Mouse (Mus musculus) lung, postnatal 0 days (tissue): Measurements from ENCODE around the gene Hist2h3c2. TPM values are rescaled to one million over a fixed set of nuclear protein-coding genes. Genes with fewer than 3 reads are reported as not detected.
A peak's percentile ranks its signal among the peaks of the same experiment; 100 is the strongest.

ENCODE experiments used
- ATAC-seq: fragments of 200-750 bp; cut with Nextera tagmentation; 2 replicates; pipeline ENCODE4 v1.8.0; 2017; ENCODE audit warnings: moderate library complexity
- DNase-seq: peaks from one replicate; pipeline ENCODE4 v3.0.0-alpha.2; 2016; ENCODE audit warnings: low spot score
- H3K27ac ChIP-seq: fragments of 300-500 bp; sonication (generic); 2 replicates; pipeline ENCODE4 v1.5.1; 2014; ENCODE audit warnings: antibody characterized with exemption, mild to moderate bottlenecking, low read length, mixed read lengths
- H3K27me3 ChIP-seq: fragments of 300-500 bp; sonication (generic); replicated peaks from 2 replicates; pipeline ENCODE4 v1.6.1; 2014; ENCODE audit warnings: low read length, mixed read lengths; ENCODE audit not compliant: insufficient read depth
- H3K36me3 ChIP-seq: fragments of 300-500 bp; sonication (generic); 2 replicates; pipeline ENCODE4 v1.6.1; 2014; ENCODE audit warnings: low read length, mixed read lengths; ENCODE audit not compliant: insufficient read depth
- H3K4me1 ChIP-seq: fragments of 300-500 bp; sonication (generic); 2 replicates; pipeline ENCODE4 v1.6.1; 2014; ENCODE audit warnings: antibody characterized with exemption, low read depth, low read length, mixed read lengths; ENCODE audit not compliant: insufficient read depth
- H3K4me2 ChIP-seq: fragments of 300-500 bp; sonication (generic); replicated peaks from 2 replicates; pipeline ENCODE4 v1.6.1; 2014; ENCODE audit warnings: low read depth, mild to moderate bottlenecking, low read length, moderate library complexity, mixed read lengths
- H3K4me3 ChIP-seq: fragments of 300-500 bp; sonication (generic); 2 replicates; pipeline ENCODE4 v1.5.1; 2014; ENCODE audit warnings: low read depth, low read length
- H3K9ac ChIP-seq: fragments of 300-500 bp; sonication (generic); replicated peaks from 2 replicates; pipeline ENCODE4 v1.6.1; 2014; ENCODE audit warnings: low read depth, mild to moderate bottlenecking
- H3K9me3 ChIP-seq: fragments of 300-500 bp; sonication (generic); 2 replicates; pipeline ENCODE4 v1.6.1; 2016; ENCODE audit warnings: low read length, mixed read lengths
- CTCF ChIP-seq: IDR thresholded peaks from 2 replicates; pipeline ENCODE4 v1.5.1; 2016; ENCODE audit warnings: antibody characterized with exemption, mild to moderate bottlenecking
- EP300 ChIP-seq: IDR thresholded peaks from 2 replicates; pipeline ENCODE4 v1.6.1; 2016; ENCODE audit warnings: antibody characterized with exemption, mild to moderate bottlenecking, control low read depth
- WGBS: fragments of 180-500 bp; shearing (Covaris S2); extraction: QIAGEN DNeasy Blood & Tissue Kit; methylation state at CpG from one replicate; pipeline ENCODE4 v1.1.7; 2014; 5-methylcytosine and 5-hydroxymethylcytosine counted together
- polyA plus RNA-seq: library from polyadenylated mRNA; unstranded; fragments of >200 nt; fragmentation: Nextera tagmentation; extraction: Ambion mirVana; gene quantifications from 2 replicates; pipeline ENCODE4 v1.2.1, GENCODE M21; 2015

Hist2h3c2 gene
- polyA plus RNA-seq, 1 experiment from 2014 or later, result 1.8 TPM

DNA sequence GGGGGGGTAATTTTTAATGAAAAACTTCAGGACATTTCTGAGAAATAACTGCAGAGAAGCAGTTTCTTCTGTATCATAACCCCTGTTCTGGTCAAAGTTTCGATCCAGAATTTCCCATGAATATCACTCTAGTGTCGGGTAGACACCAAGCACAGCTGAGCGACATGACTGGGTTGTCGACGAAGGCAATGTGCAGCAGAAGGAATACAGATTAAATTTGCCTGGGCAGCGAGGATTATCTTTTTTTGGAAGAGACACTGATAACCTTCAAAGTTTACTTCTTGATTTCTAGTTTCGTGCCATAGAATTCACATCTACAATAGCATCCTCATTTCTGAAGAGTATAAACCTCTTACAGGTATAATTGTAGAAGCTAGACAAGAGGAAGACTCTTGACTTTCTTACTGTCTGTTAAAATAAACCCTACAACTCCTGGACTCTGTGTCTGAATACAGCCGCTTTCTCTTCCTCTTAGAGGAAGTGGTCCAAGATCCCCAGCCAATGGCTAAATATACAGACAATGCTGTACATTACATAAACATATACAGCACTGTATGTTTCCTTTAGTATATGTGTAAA is 27.3 kb upstream of the Hist2h3c2 start:
- Histone ChIP-seq H3K9ac (no peak overlapping the region), H3K27me3 (no peaks in the 10 kb centered on the region), H3K4me1 (peaks cover 6% of the 10 kb centered on the region; the same call in 1 of the 2 replicates), H3K4me3 (no peak overlapping the region), H3K9me3 (no peaks in the 10 kb centered on the region), H3K4me2 (no peak overlapping the region), H3K36me3 (no peaks in the 10 kb centered on the region), H3K27ac (no peak overlapping the region)
- TF ChIP-seq CTCF, result no peak
- TF ChIP-seq EP300, result no peak
- no peak for ATAC-seq
- WGBS, result 81% methylated on average over 8 of the region's 8 CpGs
- DNase-seq, result no peak

- Histone ChIP-seq H3K27me3 (no peaks in the 10 kb centered on the region), H3K4me2 (peak overlapping the region; percentile 62), H3K36me3 (no peaks in the 10 kb centered on the region), H3K4me3 (no peak overlapping the region; the same call in 1 of the 2 replicates), H3K4me1 (peaks cover 6% of the 10 kb centered on the region; the same call in 1 of the 2 replicates), H3K9ac (no peak overlapping the region), H3K27ac (peak overlapping the region; percentile 94), H3K9me3 (no peaks in the 10 kb centered on the region)
- ATAC-seq (no peak), DNase-seq (no peak)
- 65% methylated on average over 7 of the region's 7 CpGs for WGBS
- no peak for TF ChIP-seq EP300
- TF ChIP-seq CTCF, result no peak
Measured at GRCm38 (mm10) chr3:96264404-96264949, 25.6 kb upstream of the Hist2h3c2 start.

- Histone ChIP-seq H3K27me3 (peaks cover 4% of the 10 kb centered on the region; the same call in 1 of the 2 replicates), H3K4me3 (peak overlapping the region; percentile 56), H3K4me1 (peaks cover 6% of the 10 kb centered on the region; the same call in 1 of the 2 replicates), H3K9me3 (no peaks in the 10 kb centered on the region), H3K27ac (peak overlapping the region; percentile 94), H3K9ac (peak overlapping the region; percentile 62), H3K36me3 (no peaks in the 10 kb centered on the region), H3K4me2 (peak overlapping the region; percentile 62)
- ATAC-seq, result peak; percentile 29
- 3% methylated on average over 27 of the region's 27 CpGs for WGBS
- no peak for DNase-seq
- no peak for TF ChIP-seq EP300
- no peak for TF ChIP-seq CTCF
Measured at GRCm38 (mm10) chr3:96263558-96264403, 24.9 kb upstream of the Hist2h3c2 start.

DNA sequence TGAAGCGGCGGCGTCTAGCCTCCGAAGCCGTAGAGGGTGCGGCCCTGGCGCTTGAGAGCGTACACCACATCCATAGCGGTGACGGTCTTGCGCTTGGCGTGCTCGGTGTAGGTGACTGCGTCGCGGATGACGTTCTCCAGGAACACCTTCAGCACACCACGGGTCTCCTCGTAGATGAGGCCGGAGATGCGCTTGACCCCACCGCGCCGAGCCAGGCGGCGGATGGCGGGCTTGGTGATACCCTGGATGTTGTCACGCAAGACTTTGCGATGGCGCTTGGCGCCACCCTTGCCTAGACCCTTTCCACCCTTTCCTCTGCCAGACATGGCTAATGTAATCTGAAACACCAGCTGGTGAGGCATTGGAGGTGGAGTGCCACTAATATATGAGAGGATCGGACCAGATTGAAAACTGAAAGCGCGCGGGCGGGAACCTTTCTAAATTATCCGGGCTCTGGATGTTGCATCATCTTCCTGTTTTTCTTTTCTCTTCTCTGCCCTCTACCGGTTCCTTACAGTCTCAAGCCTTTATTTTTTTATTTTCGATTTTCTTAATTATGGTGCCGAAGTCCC is 24.1 kb upstream of the Hist2h3c2 start, which contains the start of gene Hist2h4:
TSS of gene Hist2h4 (minus strand) at position 333 of the 572 bp plus-strand sequence.
- peak; percentile 98 for DNase-seq

GRCm38 (mm10) chr3:96262216-96262875 is 23.4 kb upstream of the Hist2h3c2 start:
- Histone ChIP-seq H3K9ac (peak overlapping the region; percentile 62), H3K27ac (peak overlapping the region; percentile 92), H3K4me1 (peaks cover 6% of the 10 kb centered on the region; the same call in 1 of the 2 replicates), H3K27me3 (peaks cover 10% of the 10 kb centered on the region; the same call in 1 of the 2 replicates), H3K4me3 (peak overlapping the region; percentile 56), H3K4me2 (peak overlapping the region; percentile 62), H3K9me3 (no peaks in the 10 kb centered on the region), H3K36me3 (no peaks in the 10 kb centered on the region)
- DNase-seq, result peak; percentile 95
- WGBS, result under 1% methylated on average over 19 of the region's 19 CpGs
- peak; percentile 85 for ATAC-seq
- TF ChIP-seq CTCF (0 out of 2 replicates have a peak, but pooled peaks have one; percentile 0), EP300 (no peak)

More for the DNA sequence above, 24.1 kb upstream of the Hist2h3c2 start, which contains the start of gene Hist2h4:
- Histone ChIP-seq H3K27me3 (peaks cover 10% of the 10 kb centered on the region; the same call in 1 of the 2 replicates), H3K4me1 (peaks cover 6% of the 10 kb centered on the region; the same call in 1 of the 2 replicates), H3K4me3 (peak within 1 kb of the TSS; percentile 56), H3K36me3 (no peaks in the 10 kb centered on the region), H3K9ac (peak within 1 kb of the TSS; percentile 62), H3K9me3 (no peaks in the 10 kb centered on the region), H3K4me2 (peak within 1 kb of the TSS; percentile 62), H3K27ac (peak within 1 kb of the TSS; percentile 94)
- ATAC-seq, result peak; percentile 83
- under 1% methylated on average over 40 of the region's 40 CpGs for WGBS
- TF ChIP-seq EP300 (peak; percentile 94), CTCF (peak; percentile 63)
